Mouse (Mus musculus): ENCODE results near the gene Stra6l.

GRCm38 (mm10) chr4:45808034-45808433 is 40.4 kb upstream of the Stra6l start:
- TF ChIP-seq CTCF (IDR thresholded peaks at IDR 0.05; ENCODE audit: control insufficient read depth, insufficient read depth, insufficient replicate concordance, low read depth, low read length) (no peak), POLR2A (IDR thresholded peaks at IDR 0.05; ENCODE audit: control insufficient read depth, low read depth, low read length) (no peak)
